Mouse (Mus musculus) forebrain, postnatal 0 days (tissue): Measurements from ENCODE around the gene Hoxb4. TPM values are rescaled to one million over a fixed set of nuclear protein-coding genes. Genes with fewer than 3 reads are reported as not detected.

Experiments used
- ATAC-seq: fragments of 200-750 bp; cut with Nextera tagmentation; 2 replicates; pipeline ENCODE4 v1.8.0; 2017; ENCODE audit warnings: mild to moderate bottlenecking, moderate library complexity
- DNase-seq: peaks from one replicate; pipeline ENCODE4 v3.0.0-alpha.2; 2015
- H3K27ac ChIP-seq: fragments of 300-500 bp; sonication (generic); 2 replicates; pipeline ENCODE4 v1.5.1; 2014; ENCODE audit warnings: low read depth, mild to moderate bottlenecking, antibody characterized with exemption, low read length, moderate library complexity, mixed read lengths
- H3K27me3 ChIP-seq: fragments of 300-500 bp; sonication (generic); 2 replicates; pipeline ENCODE4 v1.6.1; 2014; ENCODE audit warnings: mild to moderate bottlenecking, low read length, mixed read lengths; ENCODE audit not compliant: insufficient read depth
- H3K36me3 ChIP-seq: fragments of 300-500 bp; sonication (generic); 2 replicates; pipeline ENCODE4 v1.6.1; 2014; ENCODE audit warnings: mild to moderate bottlenecking, moderate library complexity; ENCODE audit not compliant: insufficient read depth
- H3K4me1 ChIP-seq: fragments of 300-500 bp; sonication (generic); 2 replicates; pipeline ENCODE4 v1.6.1; 2014; ENCODE audit warnings: antibody characterized with exemption; ENCODE audit not compliant: insufficient read depth
- H3K4me2 ChIP-seq: fragments of 300-500 bp; sonication (generic); 2 replicates; pipeline ENCODE4 v1.6.1; 2014; ENCODE audit warnings: low read depth, mild to moderate bottlenecking, moderate library complexity
- H3K4me3 ChIP-seq: fragments of 300-500 bp; sonication (generic); 2 replicates; pipeline ENCODE4 v1.5.1; 2014; ENCODE audit warnings: low read depth, low read length, mixed read lengths
- H3K9ac ChIP-seq: fragments of 300-500 bp; sonication (generic); 2 replicates; pipeline ENCODE4 v1.6.1; 2014; ENCODE audit warnings: mild to moderate bottlenecking
- H3K9me3 ChIP-seq: fragments of 300-500 bp; sonication (generic); 2 replicates; pipeline ENCODE4 v1.6.1; 2016; ENCODE audit warnings: low read length
- CTCF ChIP-seq: sonication (generic); IDR thresholded peaks from 2 replicates; pipeline ENCODE4 v1.5.1; 2016; ENCODE audit warnings: antibody characterized with exemption, control low read depth, low read depth
- WGBS: fragments of 180-500 bp; shearing (Covaris S2); extraction: QIAGEN DNeasy Blood & Tissue Kit; methylation state at CpG from one replicate; pipeline ENCODE4 v1.1.7; 2014; 5-methylcytosine and 5-hydroxymethylcytosine counted together
- polyA plus RNA-seq: library from polyadenylated mRNA; unstranded; fragments of >200 nt; fragmentation: Nextera tagmentation; extraction: Ambion mirVana; gene quantifications from 2 replicates; pipeline ENCODE4 v1.2.1, GENCODE M21; 2015
- total RNA-seq: library from RNA; depleted of rRNA; stranded (reverse); fragments of >200 nt; gene quantifications from 2 replicates; pipeline ENCODE4 v1.2.3, GENCODE M21; 2014

Hoxb4 gene
- total and polyA plus RNA-seq, 2 experiments from 2014 or later: not detected

GRCm38 (mm10) chr11:96344878-96345159, 26.8 kb downstream of the Hoxb4 start:
- no peak for ATAC-seq

GRCm38 (mm10) chr11:96345220-96345892, 27.3 kb downstream of the Hoxb4 start:
- no peak for TF ChIP-seq CTCF
- no peaks in the 10 kb centered on the region for H3K4me1 ChIP-seq
- no peak overlapping the region for H3K9ac ChIP-seq
- H3K27me3 ChIP-seq: peaks cover 91% of the 10 kb centered on the region
- ATAC-seq (no peak), DNase-seq (no peak)
- no peaks in the 10 kb centered on the region for H3K36me3 ChIP-seq
- no peak overlapping the region for H3K4me3 ChIP-seq
- no peaks in the 10 kb centered on the region for H3K9me3 ChIP-seq
- no peak overlapping the region for H3K4me2 ChIP-seq
- WGBS: under 1% methylated on average over 39 of the region's 56 CpGs
- no peak overlapping the region for H3K27ac ChIP-seq

More at GRCm38 (mm10) chr11:96344878-96345159, 26.8 kb downstream of the Hoxb4 start:
- H3K4me2 ChIP-seq: no peak overlapping the region
- no peaks in the 10 kb centered on the region for H3K4me1 ChIP-seq
- no peak for DNase-seq
- WGBS: 2% methylated on average over 6 of the region's 6 CpGs
- no peaks in the 10 kb centered on the region for H3K36me3 ChIP-seq
- TF ChIP-seq CTCF: no peak
- no peaks in the 10 kb centered on the region for H3K9me3 ChIP-seq
- peaks cover 91% of the 10 kb centered on the region for H3K27me3 ChIP-seq
- H3K4me3 ChIP-seq: no peak overlapping the region
- H3K9ac ChIP-seq: no peak overlapping the region
- H3K27ac ChIP-seq: no peak overlapping the region

- no peak for ATAC-seq
- H3K4me1 ChIP-seq: no peaks in the 10 kb centered on the region
- TF ChIP-seq CTCF: no peak
- 3% methylated on average over 44 of the region's 45 CpGs for WGBS
- DNase-seq: no peak
- no peaks in the 10 kb centered on the region for H3K36me3 ChIP-seq
- no peak overlapping the region for H3K4me3 ChIP-seq
- no peak overlapping the region for H3K4me2 ChIP-seq
- H3K27me3 ChIP-seq: peaks cover 94% of the 10 kb centered on the region
- no peak overlapping the region for H3K9ac ChIP-seq
- no peak overlapping the region for H3K27ac ChIP-seq
- H3K9me3 ChIP-seq: no peaks in the 10 kb centered on the region
Measured at GRCm38 (mm10) chr11:96345893-96346806, 28.1 kb downstream of the Hoxb4 start.

GRCm38 (mm10) chr11:96346916-96347520, 29.0 kb downstream of the Hoxb4 start:
- no peak overlapping the region for H3K4me3 ChIP-seq
- 9% methylated on average over 5 of the region's 5 CpGs for WGBS
- DNase-seq (no peak), ATAC-seq (no peak)
- no peak overlapping the region for H3K27ac ChIP-seq
- H3K9ac ChIP-seq: no peak overlapping the region
- no peak overlapping the region for H3K4me2 ChIP-seq
- no peaks in the 10 kb centered on the region for H3K36me3 ChIP-seq
- peaks cover 95% of the 10 kb centered on the region for H3K27me3 ChIP-seq
- TF ChIP-seq CTCF: no peak
- H3K4me1 ChIP-seq: no peaks in the 10 kb centered on the region
- no peaks in the 10 kb centered on the region for H3K9me3 ChIP-seq

GRCm38 (mm10) chr11:96347717-96348116, 29.6 kb downstream of the Hoxb4 start:
- peaks cover 95% of the 10 kb centered on the region for H3K27me3 ChIP-seq
- no peak overlapping the region for H3K27ac ChIP-seq
- no peak overlapping the region for H3K9ac ChIP-seq
- no peak overlapping the region for H3K4me2 ChIP-seq
- DNase-seq (no peak), ATAC-seq (no peak)
- H3K4me1 ChIP-seq: no peaks in the 10 kb centered on the region
- 6% methylated on average over 4 of the region's 4 CpGs for WGBS
- no peak for TF ChIP-seq CTCF
- H3K4me3 ChIP-seq: no peak overlapping the region
- no peaks in the 10 kb centered on the region for H3K36me3 ChIP-seq
- no peaks in the 10 kb centered on the region for H3K9me3 ChIP-seq

- no peaks in the 10 kb centered on the region for H3K9me3 ChIP-seq
- H3K4me2 ChIP-seq: no peak overlapping the region
- H3K27me3 ChIP-seq: peaks cover 97% of the 10 kb centered on the region
- H3K4me3 ChIP-seq: no peak overlapping the region
- ATAC-seq (no peak), DNase-seq (no peak)
- H3K27ac ChIP-seq: no peak overlapping the region
- no peak for TF ChIP-seq CTCF
- H3K4me1 ChIP-seq: no peaks in the 10 kb centered on the region
- H3K36me3 ChIP-seq: no peaks in the 10 kb centered on the region
- 2% methylated on average over 21 of the region's 21 CpGs for WGBS
- H3K9ac ChIP-seq: no peak overlapping the region
Measured at GRCm38 (mm10) chr11:96348141-96348928, 30.3 kb downstream of the Hoxb4 start.
